Mouse (Mus musculus) liver, adult 2 months (tissue): Measurements from ENCODE around the gene Plscr1.

Experiments
- CTCF ChIP-seq: fragments of 200-500 bp; IDR thresholded peaks from 2 replicates; pipeline ENCODE4 v1.5.1; 2011; ENCODE audit warnings: low read depth, low read length, control low read depth
- POLR2A ChIP-seq: fragments of 200-500 bp; IDR thresholded peaks from 2 replicates; pipeline ENCODE4 v1.6.1; 2011; ENCODE audit warnings: low read length, control low read depth; ENCODE audit not compliant: insufficient read depth; ENCODE audit errors: extremely low read depth

- TF ChIP-seq CTCF, result peak; percentile 30; the same call in 1 of the 2 replicates
- TF ChIP-seq POLR2A, result no peak
Measured at GRCm38 (mm10) chr9:92217484-92217883, 32.1 kb upstream of the Plscr1 start.
